Mouse (Mus musculus) kidney, embryonic 16.5 days (tissue): Measurements from ENCODE around the gene Edc4. TPM values are rescaled to one million over a fixed set of nuclear protein-coding genes. Genes with fewer than 3 reads are reported as not detected.
A peak's percentile ranks its signal among the peaks of the same experiment; 100 is the strongest.

ENCODE experiments used
- ATAC-seq: fragments of 200-750 bp; cut with Nextera tagmentation; 2 replicates; pipeline ENCODE4 v1.8.0; 2017; ENCODE audit warnings: moderate TSS enrichment; ENCODE audit not compliant: low FRiP score, low TSS enrichment
- H3K27ac ChIP-seq: fragments of 300-500 bp; sonication (generic); 2 replicates; pipeline ENCODE4 v1.5.1; 2014; ENCODE audit warnings: low read length
- H3K27me3 ChIP-seq: fragments of 300-500 bp; sonication (generic); 2 replicates; pipeline ENCODE4 v1.6.1; 2014; ENCODE audit warnings: low read length, control low read depth, mixed read lengths; ENCODE audit not compliant: insufficient read depth
- H3K36me3 ChIP-seq: fragments of 300-500 bp; sonication (generic); 2 replicates; pipeline ENCODE4 v1.6.1; 2014; ENCODE audit warnings: low read length, control low read depth, mixed read lengths; ENCODE audit not compliant: insufficient read depth
- H3K4me1 ChIP-seq: fragments of 300-500 bp; sonication (generic); 2 replicates; pipeline ENCODE4 v1.6.1; 2014; ENCODE audit warnings: low read length, control low read depth, mixed read lengths; ENCODE audit not compliant: insufficient read depth
- H3K4me2 ChIP-seq: fragments of 300-500 bp; sonication (generic); replicated peaks from 2 replicates; pipeline ENCODE4 v1.6.1; 2014; ENCODE audit warnings: low read depth, low read length
- H3K4me3 ChIP-seq: fragments of 300-500 bp; sonication (generic); 2 replicates; pipeline ENCODE4 v1.5.1; 2014; ENCODE audit warnings: mild to moderate bottlenecking, low read length
- H3K9ac ChIP-seq: fragments of 300-500 bp; sonication (generic); replicated peaks from 2 replicates; pipeline ENCODE4 v1.6.1; 2014; ENCODE audit warnings: low read length
- H3K9me3 ChIP-seq: fragments of 300-500 bp; sonication (generic); 2 replicates; pipeline ENCODE4 v1.6.1; 2016; ENCODE audit warnings: low read length, control low read depth
- WGBS: fragments of 180-500 bp; shearing (Covaris S2); extraction: QIAGEN DNeasy Blood & Tissue Kit; methylation state at CpG from one replicate; pipeline ENCODE4 v1.1.7; 2014; 5-methylcytosine and 5-hydroxymethylcytosine counted together
- polyA plus RNA-seq: library from polyadenylated mRNA; unstranded; fragments of >200 nt; fragmentation: Nextera tagmentation; extraction: Ambion mirVana; gene quantifications from 2 replicates; pipeline ENCODE4 v1.2.1, GENCODE M21; 2015

The Edc4 gene
- polyA plus RNA-seq, 1 experiment from 2014 or later, result 58.8 TPM

GRCm38 (mm10) chr8:105861951-105862350 is 18.7 kb upstream of the Edc4 start:
- Histone ChIP-seq H3K4me3 (peak overlapping the region; percentile 85), H3K27ac (no peak overlapping the region), H3K27me3 (no peaks in the 10 kb centered on the region), H3K4me2 (peak overlapping the region; percentile 69), H3K36me3 (peaks cover 15% of the 10 kb centered on the region), H3K9ac (peak overlapping the region; percentile 89), H3K9me3 (no peaks in the 10 kb centered on the region), H3K4me1 (peaks cover 30% of the 10 kb centered on the region)
- WGBS, result 5% methylated on average over 1 of the region's 1 CpGs
- ATAC-seq, result no peak

- ATAC-seq, result no peak
- Histone ChIP-seq H3K36me3 (peaks cover 44% of the 10 kb centered on the region), H3K27ac (no peak overlapping the region), H3K4me2 (no peak overlapping the region), H3K9ac (no peak overlapping the region), H3K4me3 (no peak overlapping the region), H3K27me3 (no peaks in the 10 kb centered on the region), H3K4me1 (peaks cover 11% of the 10 kb centered on the region), H3K9me3 (no peaks in the 10 kb centered on the region)
- 80% methylated on average over 6 of the region's 6 CpGs for WGBS
These were observed 14.2 kb upstream of the Edc4 start for GRCm38 (mm10) chr8:105866364-105867029.

DNA sequence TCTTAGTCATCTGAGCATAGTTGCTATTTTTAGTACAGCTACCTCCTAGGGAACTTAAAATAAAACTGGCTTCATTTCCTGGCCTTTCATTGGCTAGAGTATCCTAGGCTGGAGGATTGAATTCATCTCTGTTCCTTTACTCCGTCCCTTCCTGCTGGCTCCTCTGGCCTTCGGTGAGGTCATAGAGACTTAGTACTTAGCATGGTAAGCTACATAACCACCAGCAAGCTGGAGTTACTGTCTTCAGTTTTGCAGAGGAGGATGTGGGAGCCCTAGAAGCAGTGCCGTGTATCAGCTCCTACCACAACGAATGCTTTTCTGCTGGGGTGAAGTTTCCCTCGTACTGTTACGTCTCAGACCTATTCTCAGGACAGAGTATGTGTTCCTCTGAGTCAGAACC is 6.4 kb upstream of the Edc4 start:
- H3K4me2 ChIP-seq, result no peak overlapping the region
- peak overlapping the region; percentile 61; the same call in 1 of the 2 replicates for H3K27ac ChIP-seq
- H3K4me1 ChIP-seq, result no peaks in the 10 kb centered on the region
- no peak overlapping the region for H3K9ac ChIP-seq
- 80% methylated on average over 6 of the region's 6 CpGs for WGBS
- H3K9me3 ChIP-seq, result no peaks in the 10 kb centered on the region
- no peaks in the 10 kb centered on the region for H3K27me3 ChIP-seq
- H3K36me3 ChIP-seq, result peaks cover 63% of the 10 kb centered on the region
- no peak for ATAC-seq
- no peak overlapping the region for H3K4me3 ChIP-seq

DNA sequence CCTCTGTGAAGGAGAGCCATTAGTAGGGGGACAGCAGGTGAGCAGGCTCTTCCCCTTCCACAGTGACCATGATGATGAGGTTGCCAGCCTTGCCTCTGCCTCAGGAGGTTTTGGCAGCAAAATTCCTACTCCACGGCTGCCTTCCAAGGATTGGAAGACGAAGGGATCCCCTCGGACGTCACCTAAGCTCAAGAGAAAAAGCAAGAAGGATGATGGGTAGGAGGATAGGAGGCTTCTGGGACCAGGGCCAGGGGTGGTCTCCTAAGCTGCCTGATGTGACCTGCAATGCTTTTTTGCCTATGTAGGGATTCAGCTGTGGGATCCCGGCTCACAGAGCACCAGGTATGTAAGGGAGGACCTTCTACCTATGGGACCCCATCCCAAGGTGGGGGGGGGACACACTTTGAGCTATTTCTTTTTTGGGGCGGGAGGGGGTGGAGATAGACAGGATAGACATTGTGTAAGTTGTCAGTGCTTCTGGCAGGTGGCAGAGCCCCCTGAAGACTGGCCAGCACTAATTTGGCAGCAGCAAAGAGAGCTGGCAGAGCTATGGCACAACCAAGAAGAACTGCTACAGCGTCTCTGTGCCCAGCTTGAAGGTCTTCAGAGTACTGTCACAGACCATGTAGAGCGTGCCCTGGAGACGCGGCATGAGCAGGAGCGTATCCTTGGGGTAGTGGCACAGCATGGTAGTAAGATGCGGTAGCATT is 9.2 kb downstream of the Edc4 start:
- no peaks in the 10 kb centered on the region for H3K9me3 ChIP-seq
- 93% methylated on average over 12 of the region's 12 CpGs for WGBS
- peaks cover 76% of the 10 kb centered on the region for H3K36me3 ChIP-seq
- no peak overlapping the region for H3K27ac ChIP-seq
- peaks cover 3% of the 10 kb centered on the region; the same call in 1 of the 2 replicates for H3K4me1 ChIP-seq
- H3K4me3 ChIP-seq, result no peak overlapping the region
- no peak overlapping the region for H3K9ac ChIP-seq
- no peak for ATAC-seq
- H3K27me3 ChIP-seq, result no peaks in the 10 kb centered on the region
- H3K4me2 ChIP-seq, result no peak overlapping the region

- Histone ChIP-seq H3K9ac (no peak overlapping the region), H3K9me3 (no peaks in the 10 kb centered on the region), H3K27me3 (no peaks in the 10 kb centered on the region), H3K4me3 (no peak overlapping the region), H3K36me3 (peaks cover 66% of the 10 kb centered on the region), H3K4me2 (no peak overlapping the region), H3K4me1 (peaks cover 3% of the 10 kb centered on the region; the same call in 1 of the 2 replicates), H3K27ac (no peak overlapping the region)
- 72% methylated on average over 6 of the region's 6 CpGs for WGBS
- ATAC-seq, result no peak
These were observed 10.2 kb downstream of the Edc4 start for GRCm38 (mm10) chr8:105890870-105891269.

DNA sequence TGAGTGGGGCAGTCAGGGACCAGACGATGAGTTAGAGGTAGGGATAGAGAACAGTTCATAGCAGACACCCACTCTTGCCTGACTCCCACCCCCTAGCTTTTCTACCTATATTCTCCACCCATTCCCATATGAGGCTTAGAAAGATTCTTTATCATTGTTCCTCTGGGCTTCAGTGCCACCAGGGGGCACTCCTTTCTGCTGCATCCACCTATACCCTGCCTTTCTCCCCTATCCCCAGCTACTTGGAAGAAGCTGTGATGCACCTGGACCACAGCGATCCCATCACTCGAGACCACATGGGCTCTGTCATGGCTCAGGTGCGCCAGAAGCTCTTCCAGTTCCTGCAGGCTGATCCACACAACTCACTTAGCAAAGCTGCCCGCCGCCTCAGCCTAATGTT is 11.8 kb downstream of the Edc4 start:
- Histone ChIP-seq H3K36me3 (peaks cover 51% of the 10 kb centered on the region), H3K9ac (no peak overlapping the region), H3K4me1 (peaks cover 3% of the 10 kb centered on the region; the same call in 1 of the 2 replicates), H3K27ac (no peak overlapping the region), H3K4me3 (no peak overlapping the region), H3K9me3 (no peaks in the 10 kb centered on the region), H3K4me2 (no peak overlapping the region), H3K27me3 (no peaks in the 10 kb centered on the region)
- no peak for ATAC-seq
- 80% methylated on average over 6 of the region's 6 CpGs for WGBS

- Histone ChIP-seq H3K9me3 (no peaks in the 10 kb centered on the region), H3K4me1 (peaks cover 3% of the 10 kb centered on the region; the same call in 1 of the 2 replicates), H3K27ac (no peak within 1 kb of the TSS), H3K36me3 (peaks cover 42% of the 10 kb centered on the region), H3K27me3 (no peaks in the 10 kb centered on the region), H3K4me3 (no peak within 1 kb of the TSS), H3K9ac (no peak within 1 kb of the TSS), H3K4me2 (no peak within 1 kb of the TSS)
- peak; percentile 90 for ATAC-seq
- WGBS, result 5% methylated on average over 11 of the region's 11 CpGs
These were observed 12.7 kb downstream of the Edc4 start, which contains the start of gene Nrn1l for GRCm38 (mm10) chr8:105893339-105893738. Nrn1l (plus strand) TSS chr8:105893567.

- Histone ChIP-seq H3K9me3 (no peaks in the 10 kb centered on the region), H3K4me3 (no peak overlapping the region), H3K36me3 (no peaks in the 10 kb centered on the region), H3K4me2 (no peak overlapping the region), H3K27ac (no peak overlapping the region), H3K4me1 (peaks cover 15% of the 10 kb centered on the region), H3K27me3 (no peaks in the 10 kb centered on the region), H3K9ac (no peak overlapping the region)
- whole genome bisulfite sequencing, result 85% methylated on average over 9 of the region's 9 CpGs
- no peak for ATAC-seq
These were observed 17.3 kb downstream of the Edc4 start for GRCm38 (mm10) chr8:105897801-105898480.

- ATAC-seq, result peak; percentile 97
- H3K9me3 ChIP-seq, result no peaks in the 10 kb centered on the region
- H3K4me2 ChIP-seq, result peak within 1 kb of the TSS; percentile 87
- no peaks in the 10 kb centered on the region for H3K27me3 ChIP-seq
- WGBS, result under 1% methylated on average over 57 of the region's 68 CpGs
- H3K36me3 ChIP-seq, result no peaks in the 10 kb centered on the region
- peak within 1 kb of the TSS; percentile 95 for H3K9ac ChIP-seq
- H3K27ac ChIP-seq, result peak within 1 kb of the TSS; percentile 91
- H3K4me3 ChIP-seq, result peak within 1 kb of the TSS; percentile 87
- H3K4me1 ChIP-seq, result peaks cover 12% of the 10 kb centered on the region
These were observed 19.7 kb downstream of the Edc4 start, which contains the start of gene Pskh1 for GRCm38 (mm10) chr8:105900180-105900940. Pskh1 (plus strand) TSS chr8:105900441.
